Mouse (Mus musculus) brain, embryonic 14.5 days (tissue): Measurements from ENCODE around the gene Foxf1.

Source experiments
- CTCF ChIP-seq: fragments of 200-500 bp; IDR thresholded peaks from 2 replicates; pipeline ENCODE4 v1.5.1; 2012; ENCODE audit warnings: inconsistent platforms, mild to moderate bottlenecking, moderate library complexity, borderline replicate concordance; ENCODE audit not compliant: insufficient read depth, insufficient read length; ENCODE audit errors: extremely low read depth
- POLR2A ChIP-seq: fragments of 200-500 bp; IDR thresholded peaks from 2 replicates; pipeline ENCODE4 v1.6.1; 2012; ENCODE audit warnings: mild to moderate bottlenecking, inconsistent platforms, borderline replicate concordance; ENCODE audit not compliant: poor library complexity, insufficient read depth, insufficient read length, severe bottlenecking; ENCODE audit errors: extremely low read depth

GRCm38 (mm10) chr8:121063649-121064048 is 20.5 kb upstream of the Foxf1 start:
- no peak for TF ChIP-seq POLR2A
- no peak for TF ChIP-seq CTCF
